In genomic region chr4:95277989-95278713, GRCm38 (mm10) we compare ENCODE assay signal across 8 mouse cellular contexts.
DNase-seq lines count a peak whose midpoint lies in the region; ATAC-seq and TF ChIP-seq lines count a peak whose summit lies in the region.
"Had no signal": no experiment of that assay in that cellular context is flagged by ENCODE, and none has a peak within 500 bp of the region (broad histone marks: within the 10 kb centered on the region; RNA-seq: fewer than 3 reads in every experiment).

No protein-coding gene starts in this region.

- TF ChIP-seq CTCF in lung, embryonic 14.5 days (IDR thresholded peaks at IDR 0.05; ENCODE audit: low read depth), result no peak

- peaks cover 9% of the 10 kb centered on the region; the same call in 1 of the 2 replicates for H3K4me1 ChIP-seq in midbrain, embryonic 12.5 days
- H3K4me1 ChIP-seq in midbrain, embryonic 13.5 days (replicated peaks), result no peaks in the 10 kb centered on the region; the same call in 1 of the 2 replicates
- H3K4me1 ChIP-seq in embryonic facial prominence, embryonic 13.5 days, result peaks cover 25% of the 10 kb centered on the region
- peaks cover 16% of the 10 kb centered on the region for H3K4me1 ChIP-seq in lung, embryonic 14.5 days (ENCODE audit: insufficient read depth)
- peaks cover 18% of the 10 kb centered on the region for H3K4me1 ChIP-seq in stomach, embryonic 15.5 days
- H3K4me1 ChIP-seq: liver, embryonic 15.5 days had no signal

- no peaks in the 10 kb centered on the region for H3K27me3 ChIP-seq in midbrain, embryonic 12.5 days
- no peaks in the 10 kb centered on the region for H3K27me3 ChIP-seq in midbrain, embryonic 13.5 days
- H3K27me3 ChIP-seq in embryonic facial prominence, embryonic 13.5 days, result no peaks in the 10 kb centered on the region
- H3K27me3 ChIP-seq in lung, embryonic 14.5 days (ENCODE audit: insufficient read depth, low read length), result no peaks in the 10 kb centered on the region
- no peaks in the 10 kb centered on the region for H3K27me3 ChIP-seq in stomach, embryonic 15.5 days (replicated peaks)
- H3K27me3 ChIP-seq: liver, embryonic 15.5 days had no signal

- H3K9me3 ChIP-seq in midbrain, embryonic 12.5 days, result no peaks in the 10 kb centered on the region
- no peaks in the 10 kb centered on the region for H3K9me3 ChIP-seq in midbrain, embryonic 13.5 days
- no peaks in the 10 kb centered on the region for H3K9me3 ChIP-seq in embryonic facial prominence, embryonic 13.5 days
- H3K9me3 ChIP-seq in lung, embryonic 14.5 days (ENCODE audit: low read depth, low read length), result no peaks in the 10 kb centered on the region
- no peaks in the 10 kb centered on the region for H3K9me3 ChIP-seq in stomach, embryonic 15.5 days
- H3K9me3 ChIP-seq: liver, embryonic 15.5 days had no signal

- no peak overlapping the region for H3K27ac ChIP-seq in midbrain, embryonic 12.5 days (replicated peaks)
- no peak overlapping the region for H3K27ac ChIP-seq in midbrain, embryonic 13.5 days
- H3K27ac ChIP-seq in embryonic facial prominence, embryonic 13.5 days, result peak overlapping the region; percentile 75
- peak overlapping the region; percentile 86 for H3K27ac ChIP-seq in lung, embryonic 14.5 days (ENCODE audit: low read depth)
- peak overlapping the region; percentile 92 for H3K27ac ChIP-seq in stomach, embryonic 15.5 days
- H3K27ac ChIP-seq: liver, embryonic 15.5 days had no signal

- WGBS in midbrain, embryonic 12.5 days, result 60% methylated on average over 11 of the region's 11 CpGs
- WGBS in midbrain, embryonic 13.5 days, result 59% methylated on average over 11 of the region's 11 CpGs
- WGBS in embryonic facial prominence, embryonic 13.5 days, result 52% methylated on average over 11 of the region's 11 CpGs
- 27% methylated on average over 11 of the region's 11 CpGs for WGBS in lung, embryonic 14.5 days
- 27% methylated on average over 11 of the region's 11 CpGs for WGBS in stomach, embryonic 15.5 days

- no peak overlapping the region for H3K4me3 ChIP-seq in midbrain, embryonic 12.5 days
- H3K4me3 ChIP-seq in midbrain, embryonic 13.5 days (replicated peaks), result no peak overlapping the region
- H3K4me3 ChIP-seq in embryonic facial prominence, embryonic 13.5 days, result no peak overlapping the region
- no peak overlapping the region for H3K4me3 ChIP-seq in lung, embryonic 14.5 days (ENCODE audit: low read depth, low read length)
- no peak overlapping the region for H3K4me3 ChIP-seq in stomach, embryonic 15.5 days (replicated peaks)
- H3K4me3 ChIP-seq: liver, embryonic 15.5 days had no signal

- H3K36me3 ChIP-seq in midbrain, embryonic 12.5 days, result no peaks in the 10 kb centered on the region
- H3K36me3 ChIP-seq in midbrain, embryonic 13.5 days, result no peaks in the 10 kb centered on the region
- no peaks in the 10 kb centered on the region for H3K36me3 ChIP-seq in embryonic facial prominence, embryonic 13.5 days
- H3K36me3 ChIP-seq in lung, embryonic 14.5 days (ENCODE audit: insufficient read depth), result no peaks in the 10 kb centered on the region
- H3K36me3 ChIP-seq in stomach, embryonic 15.5 days, result no peaks in the 10 kb centered on the region
- H3K36me3 ChIP-seq: liver, embryonic 15.5 days had no signal

- no peak overlapping the region for H3K9ac ChIP-seq in midbrain, embryonic 12.5 days (replicated peaks)
- H3K9ac ChIP-seq in midbrain, embryonic 13.5 days (replicated peaks), result no peak overlapping the region
- 0 out of 2 replicates have a peak overlapping the region, but pooled peaks have one; percentile 27 for H3K9ac ChIP-seq in embryonic facial prominence, embryonic 13.5 days
- peak overlapping the region; percentile 10; the same call in 1 of the 2 replicates for H3K9ac ChIP-seq in lung, embryonic 14.5 days
- no peak overlapping the region; the same call in 1 of the 2 replicates for H3K9ac ChIP-seq in stomach, embryonic 15.5 days
- H3K9ac ChIP-seq: liver, embryonic 15.5 days had no signal

- no peak overlapping the region for H3K4me2 ChIP-seq in midbrain, embryonic 12.5 days (replicated peaks)
- H3K4me2 ChIP-seq in midbrain, embryonic 13.5 days (replicated peaks), result no peak overlapping the region
- H3K4me2 ChIP-seq in embryonic facial prominence, embryonic 13.5 days, result peak overlapping the region; percentile 26; the same call in 1 of the 2 replicates
- H3K4me2 ChIP-seq in lung, embryonic 14.5 days, result peak overlapping the region; percentile 37
- peak overlapping the region; percentile 31 for H3K4me2 ChIP-seq in stomach, embryonic 15.5 days
- H3K4me2 ChIP-seq: liver, embryonic 15.5 days had no signal

- ATAC-seq in midbrain, embryonic 12.5 days (ENCODE audit: low FRiP score, low read depth), result 0 out of 2 replicates have a peak, but pooled peaks have one; percentile 41
- ATAC-seq in midbrain, embryonic 13.5 days, result no peak
- ATAC-seq in embryonic facial prominence, embryonic 13.5 days (ENCODE audit: insufficient number of reproducible peaks, insufficient read depth, low FRiP score, low TSS enrichment, low read depth), result no peak
- ATAC-seq in lung, embryonic 14.5 days (ENCODE audit: insufficient read depth), result peak; percentile 83
- ATAC-seq in stomach, embryonic 15.5 days (ENCODE audit: insufficient read depth, low FRiP score, low read depth), result peak; percentile 37; the same call in 1 of the 2 replicates

- DNase-seq in lung, embryonic 14.5 days, result peak; percentile 62
- DNase-seq in right cerebral cortex, postnatal 10 days (ENCODE audit: low spot score in 2 of 2), result no peak
- DNase-seq in adrenal gland, adult 8-10 months, result no peak

Comparison
In these comparisons a context has a peak if more than half of its experiments do, and no peak if none do; other contexts are left out.
1. ATAC-seq: peak in midbrain, embryonic 12.5 days (single experiment), lung, embryonic 14.5 days (single experiment) and stomach, embryonic 15.5 days (single experiment); none in midbrain, embryonic 13.5 days (single experiment) and embryonic facial prominence, embryonic 13.5 days (single experiment).
2. H3K27ac ChIP-seq: peak in embryonic facial prominence, embryonic 13.5 days (single experiment), lung, embryonic 14.5 days (single experiment) and stomach, embryonic 15.5 days (single experiment); none in midbrain, embryonic 12.5 days (single experiment) and midbrain, embryonic 13.5 days (single experiment).
3. H3K4me2 ChIP-seq: peak in embryonic facial prominence, embryonic 13.5 days (single experiment), lung, embryonic 14.5 days (single experiment) and stomach, embryonic 15.5 days (single experiment); none in midbrain, embryonic 12.5 days (single experiment) and midbrain, embryonic 13.5 days (single experiment).
4. H3K9ac ChIP-seq: peak in embryonic facial prominence, embryonic 13.5 days (single experiment) and lung, embryonic 14.5 days (single experiment); none in midbrain, embryonic 12.5 days (single experiment), midbrain, embryonic 13.5 days (single experiment) and stomach, embryonic 15.5 days (single experiment).